Mouse (Mus musculus) gastrocnemius, postnatal 4 days (tissue): ENCODE data around the gene Pik3ap1. TPM values are rescaled to one million over a fixed set of nuclear protein-coding genes. Genes with fewer than 3 reads are reported as not detected.
"Not testable (repeated sequence)": the region's sequence is repeated elsewhere in the genome, so short reads cannot be mapped to it uniquely, and the experiment has no call there.

ENCODE experiments used
- DNase-seq, 2 experiments: peaks; one replicate each; pipeline ENCODE4 v3.0.0; 2021 to 2022; ENCODE audit warnings: low spot score in 2 of 2, mixed read lengths in 2 of 2
- long read RNA-seq, 2 experiments: library from polyadenylated mRNA; stranded (forward); transcript quantifications; one replicate each; pipeline ENCODE4 v2.0.0; 2021
- total RNA-seq, 2 experiments: library from RNA; stranded (reverse); gene quantifications; 2 replicates each; pipeline ENCODE4 v1.2.3; 2021

The Pik3ap1 gene
- total RNA-seq: 1 to 10 TPM; 2.5 to 2.8 TPM
- long read RNA-seq, experiment 1, partial matches to known transcripts: 0 of 1 reads
- long read RNA-seq, experiment 1, other reads (novel, unspliced or antisense): 1 of 1 reads
- long read RNA-seq, experiment 2, full-length matches to known transcripts: 4 of 5 reads
- long read RNA-seq, experiment 2, partial matches to known transcripts: 0 of 5 reads
- long read RNA-seq, experiment 2, other reads (novel, unspliced or antisense): 1 of 5 reads

- peak; percentile 22 to 48 for DNase-seq
Observed at GRCm38 (mm10) chr19:41384922-41385508, at the start of gene Pik3ap1. Pik3ap1 (minus strand) TSS chr19:41385102.

GRCm38 (mm10) chr19:41431512-41432164 lies 46.7 kb upstream of the Pik3ap1 start:
- DNase-seq: not testable (repeated sequence)

- DNase-seq: not testable (repeated sequence)
Observed at GRCm38 (mm10) chr19:41425927-41426772, 41.2 kb upstream of the Pik3ap1 start.

DNA sequence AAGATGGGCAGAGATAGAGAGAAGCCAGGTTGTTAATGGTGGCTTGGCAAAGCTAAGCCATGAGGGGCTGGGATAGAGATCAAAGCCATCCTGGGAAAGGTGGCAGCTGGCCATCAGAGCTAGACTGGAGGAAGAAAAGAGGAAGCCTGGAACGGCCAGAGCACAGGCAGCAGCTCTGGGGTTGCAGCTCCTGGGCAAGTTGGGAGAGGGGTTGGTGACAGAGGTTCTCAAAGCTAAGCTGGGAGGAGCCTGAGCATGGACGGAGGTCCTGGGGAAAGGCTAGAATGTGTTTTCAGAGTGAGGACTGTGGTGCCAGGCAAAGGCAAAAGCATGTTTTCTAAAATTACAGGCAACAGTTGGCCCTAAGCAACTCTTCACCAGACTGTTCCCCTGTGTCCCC lies 36.4 kb upstream of the Pik3ap1 start:
- DNase-seq: no peak

- DNase-seq: no peak
Observed at GRCm38 (mm10) chr19:41418786-41419185, 33.9 kb upstream of the Pik3ap1 start.

DNA sequence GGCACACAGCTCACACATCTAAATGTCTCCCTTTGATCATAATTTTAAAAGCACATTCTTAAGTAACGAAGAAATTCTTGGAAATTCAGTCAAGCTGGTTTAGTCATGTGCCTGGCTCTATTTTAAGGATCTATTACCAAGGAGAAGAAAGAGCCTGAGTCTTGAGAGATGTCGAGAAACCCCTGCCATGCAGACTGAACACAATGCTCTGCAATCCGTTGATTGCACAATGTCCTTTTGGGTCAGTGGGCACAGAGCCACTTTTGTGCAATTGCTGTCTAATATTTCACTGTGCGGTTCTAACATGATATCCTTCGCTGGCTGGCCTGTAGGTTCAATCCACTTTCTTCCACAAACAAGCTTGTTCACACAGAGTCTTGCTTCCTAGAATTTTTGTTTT lies 33.1 kb upstream of the Pik3ap1 start:
- no peak for DNase-seq

- no peak for DNase-seq
Observed at GRCm38 (mm10) chr19:41416201-41416600, 31.3 kb upstream of the Pik3ap1 start.

- DNase-seq: no peak
Observed at GRCm38 (mm10) chr19:41402603-41403002, 17.7 kb upstream of the Pik3ap1 start.

DNA sequence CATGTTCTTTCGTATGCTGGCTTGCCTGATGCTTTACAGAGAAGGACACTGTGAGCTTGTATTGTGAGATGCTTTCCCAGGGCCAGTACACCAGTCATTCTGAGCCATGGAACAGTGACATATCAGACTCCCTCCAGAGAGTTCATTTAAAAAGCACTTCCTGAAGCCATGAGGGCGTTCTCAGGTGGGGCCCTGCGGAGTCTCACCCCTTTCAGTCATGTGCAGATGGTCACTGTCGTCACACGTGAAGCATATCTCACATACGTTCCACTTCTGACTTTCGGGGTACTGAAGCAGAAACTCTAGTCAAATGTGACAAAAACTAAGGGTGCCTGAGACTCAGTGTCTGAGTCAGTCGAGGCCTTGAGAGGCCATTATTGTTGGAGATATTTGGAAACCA lies 6.0 kb upstream of the Pik3ap1 start:
- DNase-seq: no peak

- no peak for DNase-seq
Observed at GRCm38 (mm10) chr19:41389351-41389750, 4.4 kb upstream of the Pik3ap1 start.

DNA sequence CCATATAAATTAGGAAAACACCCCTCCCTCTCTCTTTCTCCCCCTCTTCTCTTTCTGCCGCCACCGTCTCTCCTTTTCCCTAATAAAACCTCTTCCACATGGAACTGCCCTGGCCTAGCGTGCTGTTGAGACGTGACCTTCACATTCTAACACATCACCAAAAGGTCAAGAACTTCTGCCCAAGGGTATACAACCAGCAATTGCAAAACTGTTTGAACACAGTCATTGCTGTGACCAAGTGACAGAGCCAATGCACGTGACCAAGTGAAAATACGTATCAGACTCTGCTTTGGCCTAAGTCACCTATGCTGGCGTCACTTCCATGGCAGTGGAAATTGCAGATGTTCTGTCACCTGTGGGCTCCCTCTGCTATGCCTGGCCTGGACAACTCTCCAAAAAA lies 3.3 kb upstream of the Pik3ap1 start:
- DNase-seq: no peak

DNA sequence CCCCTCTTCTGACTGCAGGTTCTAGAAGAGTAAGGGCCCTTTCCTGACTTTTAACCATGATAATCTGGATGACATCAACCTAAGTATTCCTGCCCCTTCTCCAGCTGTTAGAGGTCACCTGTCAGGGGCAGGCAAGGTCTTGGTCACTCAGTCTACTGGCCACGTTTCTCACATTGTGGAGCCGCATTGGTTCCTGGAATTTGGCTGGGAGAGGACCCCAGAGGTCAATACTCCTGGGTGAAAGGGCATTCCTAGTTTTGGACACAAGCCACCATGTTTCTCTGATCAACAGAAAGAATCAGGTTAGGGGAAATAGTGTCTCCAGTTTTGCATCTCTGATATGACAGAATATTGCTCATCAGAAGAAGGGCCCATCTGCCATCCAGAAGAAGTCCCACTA lies 2.4 kb upstream of the Pik3ap1 start:
- no peak for DNase-seq

DNA sequence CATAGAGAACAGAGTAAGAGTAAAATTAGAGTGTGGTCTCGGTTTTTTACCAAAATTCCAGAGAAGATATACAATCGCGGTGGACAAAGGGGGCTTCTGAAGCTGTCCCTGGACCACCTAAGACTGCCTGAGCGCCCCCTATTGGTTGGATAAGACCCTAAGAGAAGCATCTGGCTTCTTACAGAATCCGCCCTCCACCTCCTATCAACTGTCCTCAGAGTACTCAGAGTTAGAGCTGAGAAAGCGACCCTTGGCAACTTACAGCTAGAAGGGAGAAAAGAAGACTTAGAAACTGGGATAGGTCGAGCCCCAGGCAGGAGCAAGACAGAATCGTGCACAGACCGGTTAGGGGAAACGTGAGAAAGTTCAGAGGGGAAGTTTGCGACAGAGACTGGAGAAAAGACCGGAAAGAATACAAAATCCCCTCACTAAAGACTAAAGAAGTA lies 473 bp downstream of the Pik3ap1 start:
- DNase-seq: no peak

GRCm38 (mm10) chr19:41382391-41382978 lies 2.4 kb downstream of the Pik3ap1 start:
- no peak for DNase-seq

DNA sequence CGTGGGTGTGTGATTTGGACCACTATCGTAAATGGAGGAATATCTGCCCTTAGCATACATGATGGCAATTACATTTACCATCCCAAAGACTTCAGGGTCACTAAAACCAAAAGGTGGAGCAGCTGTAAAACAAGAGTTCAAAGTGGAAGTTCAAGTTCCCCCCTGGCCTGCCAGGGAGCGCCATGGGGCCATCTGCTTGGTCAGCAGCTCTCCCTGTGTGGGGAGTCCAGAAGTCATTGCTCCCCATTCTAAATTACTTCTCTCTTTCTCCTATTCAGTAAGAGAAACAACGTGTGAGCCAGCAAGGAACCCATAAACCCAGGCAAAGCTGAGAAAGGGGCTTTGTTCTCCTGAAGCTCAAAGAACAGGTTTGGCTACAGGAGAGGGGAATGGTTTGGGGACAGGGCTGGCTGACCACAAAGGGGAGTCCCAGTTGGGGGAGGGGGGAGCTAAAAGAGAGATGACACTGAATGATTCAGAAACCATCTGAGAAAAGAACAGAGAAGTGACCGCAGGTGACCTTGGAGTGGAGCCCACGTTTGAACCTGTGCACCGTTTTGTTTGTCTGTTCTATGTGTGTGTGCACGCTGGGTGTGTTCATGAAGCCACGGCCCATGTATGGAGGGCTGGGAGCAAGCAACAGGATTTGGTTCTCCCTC lies 3.2 kb downstream of the Pik3ap1 start:
- DNase-seq: no peak

DNA sequence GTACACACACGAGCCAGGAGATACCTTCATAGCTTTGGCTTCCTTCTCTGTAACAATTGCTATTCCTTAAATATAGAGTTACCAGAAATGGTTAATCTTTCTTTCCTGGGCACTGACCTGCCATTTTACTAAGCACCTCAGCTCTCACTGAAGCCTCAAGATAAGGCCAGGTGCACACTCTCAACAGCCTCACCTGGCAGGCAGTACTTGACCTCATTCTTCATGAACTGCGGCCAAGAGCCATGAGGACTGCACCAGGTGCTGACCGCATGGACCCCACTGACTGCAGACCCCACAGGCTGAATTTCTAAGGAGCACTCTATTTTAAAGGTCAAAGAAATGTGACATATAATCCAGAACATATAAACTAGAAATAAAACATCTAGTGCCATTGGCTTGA lies 5.7 kb downstream of the Pik3ap1 start:
- DNase-seq: no peak

DNA sequence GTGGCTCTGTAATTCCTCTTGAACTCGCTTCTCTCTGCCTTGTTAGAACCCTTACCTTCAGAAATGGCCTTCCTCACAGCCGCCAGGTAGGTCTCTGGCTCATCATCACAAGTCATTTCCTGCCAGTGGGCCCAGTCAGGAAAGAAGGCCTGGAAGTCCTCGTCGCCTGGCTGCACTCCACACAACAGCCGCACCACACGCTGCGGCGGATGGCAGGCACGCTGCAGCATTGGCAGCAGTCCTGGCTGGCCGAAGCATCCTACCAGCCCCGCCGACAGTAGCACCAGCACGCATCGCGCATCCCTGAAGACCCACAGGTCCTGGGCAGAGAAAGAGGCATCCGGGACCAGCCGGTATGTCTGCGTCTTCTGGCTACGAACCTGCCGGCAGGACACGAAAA lies 9.1 kb downstream of the Pik3ap1 start:
- DNase-seq: no peak

DNA sequence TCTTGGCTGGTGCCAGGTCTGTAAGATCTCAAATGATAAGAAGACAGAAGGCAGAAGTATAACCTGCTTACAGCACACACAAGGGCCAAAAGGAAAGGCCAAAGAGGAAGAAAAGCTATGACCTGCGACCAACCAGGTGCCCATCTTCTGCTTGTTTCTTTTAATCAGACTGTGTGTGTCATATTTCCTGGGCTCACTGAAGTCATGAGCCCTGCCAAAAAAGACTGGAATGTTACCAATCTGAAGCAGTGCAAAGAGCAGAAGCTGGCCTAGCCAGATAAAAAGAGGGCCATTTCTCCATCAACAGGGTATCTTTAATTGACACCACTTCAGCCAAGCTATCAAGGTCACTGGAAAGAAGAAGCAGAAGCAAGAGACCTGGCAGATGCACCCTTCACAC lies 9.8 kb downstream of the Pik3ap1 start:
- DNase-seq: no peak

- DNase-seq: no peak
Observed at GRCm38 (mm10) chr19:41374658-41375057, 10.2 kb downstream of the Pik3ap1 start.

DNA sequence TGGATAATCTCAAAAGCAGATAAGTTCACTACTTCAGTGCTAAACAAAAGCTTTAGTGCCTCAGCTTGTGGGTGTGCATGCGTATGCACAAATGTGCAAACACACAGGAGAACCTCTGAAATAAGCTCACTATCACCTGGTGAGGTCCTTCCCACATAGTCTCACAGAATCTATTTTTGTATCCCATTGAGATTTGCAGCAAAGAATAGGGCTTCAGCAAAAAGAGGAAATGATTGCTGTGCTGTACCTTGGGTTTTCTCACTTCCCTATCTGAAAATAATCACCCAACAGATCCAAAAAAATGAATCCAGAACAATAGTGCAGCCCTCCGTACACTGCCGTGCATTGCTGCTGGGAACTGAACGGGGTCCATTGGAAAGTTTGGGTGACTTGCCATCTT lies 12.6 kb downstream of the Pik3ap1 start:
- no peak for DNase-seq

DNA sequence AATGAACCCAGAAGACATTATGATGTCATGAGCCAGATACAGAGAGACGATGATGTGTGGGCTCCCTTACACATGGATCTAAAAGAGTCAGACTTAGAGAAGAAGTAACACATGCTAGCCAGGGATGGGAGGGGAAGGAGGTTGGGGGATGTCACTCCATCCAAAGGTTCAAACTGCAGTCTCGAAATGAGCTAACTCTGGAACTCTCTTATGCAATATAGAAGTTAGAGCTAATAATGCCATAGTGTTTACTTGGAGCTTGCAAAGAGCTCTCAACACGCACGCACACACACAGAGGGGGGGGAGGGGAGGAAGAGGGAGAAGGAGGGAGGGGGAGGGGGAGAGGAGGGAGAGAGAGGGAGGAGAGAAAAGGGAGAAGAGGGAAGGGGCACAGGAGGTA lies 13.5 kb downstream of the Pik3ap1 start:
- DNase-seq: no peak
